In the genomic region with DNA sequence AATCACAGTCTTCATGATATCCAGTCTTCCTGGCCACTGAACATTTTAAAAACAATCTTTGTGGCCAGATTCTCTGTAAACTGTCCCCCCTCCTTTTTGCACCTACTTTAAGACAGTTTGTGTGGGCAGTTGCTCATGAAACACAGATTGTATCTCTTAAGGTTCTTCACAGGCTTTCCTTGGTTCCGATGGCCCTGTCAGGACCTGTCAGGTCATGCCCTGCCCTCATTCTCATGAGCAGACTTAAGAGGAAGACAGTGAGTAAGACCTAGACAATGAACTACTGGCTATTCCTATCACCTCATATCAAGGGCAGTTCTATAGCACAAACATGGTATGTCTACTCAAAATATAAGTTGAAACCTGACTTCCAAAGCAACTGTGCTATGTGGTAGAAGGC, we compare ENCODE assay signal across 16 mouse cellular contexts.
"Had no signal": no experiment of that assay in that cellular context is flagged by ENCODE, and none has a peak within 500 bp of the region (broad histone marks: within the 10 kb centered on the region; RNA-seq: fewer than 3 reads in every experiment).

No protein-coding gene starts in this region.

- DNase-seq: retina, postnatal 1 day; right cerebral cortex, adult 18-20 months; right cerebral cortex, postnatal 14 days; right cerebral cortex, postnatal 25 days; right cerebral cortex, postnatal 4 days; spleen, adult 18-20 months; thymus, adult 18-20 months; thymus, adult 2 months; thymus, postnatal 14 days; thymus, postnatal 25 days; thymus, postnatal 36 days; thymus, postnatal 4 days had no signal

- H3K4me3 ChIP-seq: neural tube, embryonic 13.5 days; neural tube, embryonic 15.5 days; stomach, embryonic 15.5 days had no signal

- H3K27ac ChIP-seq: stomach, embryonic 15.5 days; stomach, postnatal 0 days had no signal
